Mouse (Mus musculus): ENCODE measurements at regions not wholly inside any gene's neighbourhood (a gene's known extent, or its start where the extent isn't known, plus 50 kb on each side); places are given as distances from the start of the nearest gene placed in this dataset.

DNA sequence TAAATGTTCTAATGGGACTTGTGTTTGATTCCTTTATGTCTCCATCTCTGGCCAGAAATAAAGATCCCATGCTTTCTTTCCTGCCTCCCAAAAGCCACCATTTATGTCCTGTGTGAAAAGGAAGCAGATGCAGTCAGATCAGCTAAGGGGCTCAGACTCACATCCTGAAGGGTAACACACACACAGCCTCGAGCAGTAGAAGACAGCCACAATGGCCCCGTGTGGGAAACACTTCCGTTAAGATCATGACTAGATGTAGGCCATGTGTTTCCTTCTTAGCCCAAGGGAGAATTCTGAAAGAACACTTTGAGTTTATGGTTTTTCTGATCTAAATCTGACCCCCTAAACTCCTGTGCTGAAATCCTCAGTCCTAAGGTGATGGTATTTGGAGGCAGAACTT, 110.4 kb upstream of the Gm3448 start:
- TF ChIP-seq ZNF384 (IDR thresholded peaks at IDR 0.05; ENCODE audit: low read depth, low read length), result no peak
- no peak for TF ChIP-seq HCFC1 (IDR thresholded peaks at IDR 0.05; ENCODE audit: borderline replicate concordance, insufficient read depth, low read length)
- no peak for TF ChIP-seq ZC3H11A (IDR thresholded peaks at IDR 0.05; ENCODE audit: borderline replicate concordance, low read depth, low read length)
- no peak for TF ChIP-seq MAFK (IDR thresholded peaks at IDR 0.05; ENCODE audit: insufficient read depth, low read depth, low read length)
- TF ChIP-seq CHD2 (IDR thresholded peaks at IDR 0.05; ENCODE audit: low read depth, low read length), result no peak
